Mouse (Mus musculus) lung, postnatal 25 days (tissue): Measurements from ENCODE around the gene Ttc30a1.
A peak's percentile ranks its signal among the peaks of the same experiment; 100 is the strongest.
"Not testable (repeated sequence)": the region's sequence is repeated elsewhere in the genome, so short reads cannot be mapped to it uniquely, and the experiment has no call there.

Experiments used
- DNase-seq: peaks from one replicate; pipeline ENCODE4 v3.0.0; 2022; ENCODE audit warnings: low spot score

Ttc30a1 gene

GRCm38 (mm10) chr2:75982626-75983025 lies 859 bp upstream of the Ttc30a1 start:
- DNase-seq, result no peak

GRCm38 (mm10) chr2:75980933-75981439 lies 781 bp downstream of the Ttc30a1 start:
- not testable (repeated sequence) for DNase-seq

GRCm38 (mm10) chr2:75977752-75978368 lies 3.9 kb downstream of the Ttc30a1 start, which contains the start of gene Ttc30a2:
TSS of gene Ttc30a2 (minus strand) at chr2:75978170.
- DNase-seq, result peak; percentile 56

- DNase-seq, result not testable (repeated sequence)
Observed at GRCm38 (mm10) chr2:75976070-75976469, 5.7 kb downstream of the Ttc30a1 start.

- DNase-seq, result no peak
Observed at GRCm38 (mm10) chr2:75974131-75974530, 7.6 kb downstream of the Ttc30a1 start.

- peak; percentile 72 for DNase-seq
Observed at GRCm38 (mm10) chr2:75964972-75965371, 16.8 kb downstream of the Ttc30a1 start.

GRCm38 (mm10) chr2:75964512-75964911 lies 17.3 kb downstream of the Ttc30a1 start:
- peak; percentile 76 for DNase-seq

GRCm38 (mm10) chr2:75964051-75964450 lies 17.7 kb downstream of the Ttc30a1 start:
- no peak for DNase-seq

- DNase-seq, result no peak
Observed at GRCm38 (mm10) chr2:75963211-75963840, 18.4 kb downstream of the Ttc30a1 start.

GRCm38 (mm10) chr2:75960366-75961330 lies 21.1 kb downstream of the Ttc30a1 start:
- DNase-seq, result peak; percentile 53

GRCm38 (mm10) chr2:75959850-75960365 lies 21.9 kb downstream of the Ttc30a1 start:
- no peak for DNase-seq

GRCm38 (mm10) chr2:75959183-75959849 lies 22.5 kb downstream of the Ttc30a1 start:
- DNase-seq, result no peak

GRCm38 (mm10) chr2:75955709-75956108 lies 26.1 kb downstream of the Ttc30a1 start:
- DNase-seq, result no peak

GRCm38 (mm10) chr2:75953320-75953719 lies 28.4 kb downstream of the Ttc30a1 start:
- no peak for DNase-seq

- DNase-seq, result no peak
Observed at GRCm38 (mm10) chr2:75950685-75951084, 31.1 kb downstream of the Ttc30a1 start.

GRCm38 (mm10) chr2:75938117-75939063 lies 43.4 kb downstream of the Ttc30a1 start, which contains the start of gene Ttc30b:
TSS of gene Ttc30b (minus strand) at chr2:75938585.
- DNase-seq, result peak; percentile 80

GRCm38 (mm10) chr2:75937520-75938116 lies 44.1 kb downstream of the Ttc30a1 start:
- not testable (repeated sequence) for DNase-seq

- DNase-seq, result not testable (repeated sequence)
Observed at GRCm38 (mm10) chr2:75936685-75937084, 45.1 kb downstream of the Ttc30a1 start.

- DNase-seq, result no peak
Observed at GRCm38 (mm10) chr2:75933541-75933940, 48.2 kb downstream of the Ttc30a1 start.

GRCm38 (mm10) chr2:75930941-75931340 lies 50.8 kb downstream of the Ttc30a1 start:
- no peak for DNase-seq
